Mouse (Mus musculus) lung, postnatal 14 days (tissue): ENCODE results near the gene Ldoc1.

Experiments
- DNase-seq: peaks from one replicate; pipeline ENCODE4 v3.0.0; 2021

Ldoc1 gene

GRCm38 (mm10) chrX:61709302-61710033 lies at the start of gene Ldoc1:
Gene Ldoc1 (plus strand): TSS chrX:61709497.
- no peak for DNase-seq

GRCm38 (mm10) chrX:61710131-61710530 lies 834 bp downstream of the Ldoc1 start:
- no peak for DNase-seq

GRCm38 (mm10) chrX:61722281-61723028 lies 13.2 kb downstream of the Ldoc1 start:
- no peak for DNase-seq

- DNase-seq, result no peak
Observed at GRCm38 (mm10) chrX:61723029-61723980, 14.0 kb downstream of the Ldoc1 start.

GRCm38 (mm10) chrX:61727516-61728310 lies 18.4 kb downstream of the Ldoc1 start:
- no peak for DNase-seq
